Mouse (Mus musculus) hindbrain, embryonic 16.5 days (tissue): Measurements from ENCODE around the gene Golm1. TPM values are rescaled to one million over a fixed set of nuclear protein-coding genes. Genes with fewer than 3 reads are reported as not detected.
"Not testable (repeated sequence)": the region's sequence is repeated elsewhere in the genome, so short reads cannot be mapped to it uniquely, and the experiment has no call there.

ENCODE experiments used
- ATAC-seq: fragments of 200-750 bp; cut with Nextera tagmentation; 2 replicates; pipeline ENCODE4 v1.8.0; 2017; ENCODE audit warnings: moderate TSS enrichment, moderate library complexity
- H3K27ac ChIP-seq: fragments of 300-500 bp; sonication (generic); 2 replicates; pipeline ENCODE4 v1.5.1; 2014; ENCODE audit warnings: low read depth, mild to moderate bottlenecking, control low read depth, low read length, moderate library complexity
- H3K27me3 ChIP-seq: fragments of 300-500 bp; sonication (generic); replicated peaks from 2 replicates; pipeline ENCODE4 v1.6.1; 2014; ENCODE audit warnings: low read length; ENCODE audit not compliant: control insufficient read depth, insufficient read depth
- H3K36me3 ChIP-seq: fragments of 300-500 bp; sonication (generic); 2 replicates; pipeline ENCODE4 v1.6.1; 2014; ENCODE audit warnings: mild to moderate bottlenecking, low read length, moderate library complexity, mixed read lengths; ENCODE audit not compliant: control insufficient read depth, insufficient read depth
- H3K4me1 ChIP-seq: fragments of 300-500 bp; sonication (generic); 2 replicates; pipeline ENCODE4 v1.6.1; 2014; ENCODE audit warnings: low read depth, low read length; ENCODE audit not compliant: control insufficient read depth, insufficient read depth
- H3K4me2 ChIP-seq: fragments of 300-500 bp; sonication (generic); 2 replicates; pipeline ENCODE4 v1.6.1; 2014; ENCODE audit warnings: mild to moderate bottlenecking, low read length, control low read depth, moderate library complexity
- H3K4me3 ChIP-seq: fragments of 300-500 bp; sonication (generic); 2 replicates; pipeline ENCODE4 v1.5.1; 2014; ENCODE audit warnings: mild to moderate bottlenecking, low read length, control low read depth, moderate library complexity
- H3K9ac ChIP-seq: fragments of 300-500 bp; sonication (generic); 2 replicates; pipeline ENCODE4 v1.6.1; 2014; ENCODE audit warnings: low read depth, mild to moderate bottlenecking, control low read depth, low read length, moderate library complexity
- H3K9me3 ChIP-seq: fragments of 300-500 bp; sonication (generic); 2 replicates; pipeline ENCODE4 v1.6.1; 2014; ENCODE audit warnings: mild to moderate bottlenecking, low read length, moderate library complexity; ENCODE audit not compliant: control insufficient read depth
- WGBS: fragments of 180-500 bp; shearing (Covaris S2); extraction: QIAGEN DNeasy Blood & Tissue Kit; methylation state at CpG from one replicate; pipeline ENCODE4 v1.1.7; 2014; 5-methylcytosine and 5-hydroxymethylcytosine counted together
- polyA plus RNA-seq: library from polyadenylated mRNA; unstranded; fragments of >200 nt; fragmentation: Nextera tagmentation; extraction: Ambion mirVana; gene quantifications from 2 replicates; pipeline ENCODE4 v1.2.1, GENCODE M21; 2015

Golm1 gene
- polyA plus RNA-seq, 1 experiment from 2014 or later, result 21.0 TPM

- H3K9me3 ChIP-seq, H3K4me2 ChIP-seq, H3K27ac ChIP-seq, H3K4me3 ChIP-seq, H3K9ac ChIP-seq, H3K4me1 ChIP-seq, H3K36me3 ChIP-seq, ATAC-seq, H3K27me3 ChIP-seq: not testable (repeated sequence)
- WGBS, result 70% methylated on average over 1 of the region's 1 CpGs
These were observed 24.5 kb upstream of the Golm1 start for GRCm38 (mm10) chr13:59700137-59700536.

- H3K4me3 ChIP-seq, result no peak overlapping the region
- no peak for ATAC-seq
- WGBS, result 90% methylated on average over 8 of the region's 8 CpGs
- H3K4me1 ChIP-seq, result no peaks in the 10 kb centered on the region
- no peaks in the 10 kb centered on the region for H3K27me3 ChIP-seq
- H3K4me2 ChIP-seq, result no peak overlapping the region
- H3K27ac ChIP-seq, result no peak overlapping the region
- H3K9me3 ChIP-seq, result no peaks in the 10 kb centered on the region
- no peak overlapping the region for H3K9ac ChIP-seq
- H3K36me3 ChIP-seq, result no peaks in the 10 kb centered on the region
These were observed 23.5 kb upstream of the Golm1 start for GRCm38 (mm10) chr13:59699131-59699530.

- Histone ChIP-seq H3K4me2 (no peak overlapping the region), H3K4me1 (no peaks in the 10 kb centered on the region), H3K9ac (no peak overlapping the region), H3K4me3 (no peak overlapping the region), H3K36me3 (no peaks in the 10 kb centered on the region), H3K9me3 (no peaks in the 10 kb centered on the region), H3K27me3 (no peaks in the 10 kb centered on the region), H3K27ac (no peak overlapping the region)
- WGBS, result 91% methylated on average over 7 of the region's 7 CpGs
- no peak for ATAC-seq
These were observed 20.2 kb upstream of the Golm1 start for GRCm38 (mm10) chr13:59695781-59696180.

GRCm38 (mm10) chr13:59694008-59694407, 18.4 kb upstream of the Golm1 start, which contains the start of gene 4921517D22Rik:
TSS of gene 4921517D22Rik (minus strand) at chr13:59694108.
- 84% methylated on average over 3 of the region's 3 CpGs for WGBS
- no peaks in the 10 kb centered on the region for H3K4me1 ChIP-seq

GRCm38 (mm10) chr13:59691478-59691877, 15.9 kb upstream of the Golm1 start:
- H3K4me1 ChIP-seq, result no peaks in the 10 kb centered on the region
- no peak overlapping the region for H3K9ac ChIP-seq
- no peaks in the 10 kb centered on the region for H3K27me3 ChIP-seq
- no peaks in the 10 kb centered on the region for H3K9me3 ChIP-seq
- 15% methylated on average over 10 of the region's 10 CpGs for WGBS
- no peak overlapping the region for H3K4me2 ChIP-seq
- no peaks in the 10 kb centered on the region for H3K36me3 ChIP-seq
- ATAC-seq, result no peak
- H3K4me3 ChIP-seq, result no peak overlapping the region
- H3K27ac ChIP-seq, result no peak overlapping the region

More at GRCm38 (mm10) chr13:59694008-59694407, 18.4 kb upstream of the Golm1 start, which contains the start of gene 4921517D22Rik:
- H3K36me3 ChIP-seq, result no peaks in the 10 kb centered on the region
- H3K9me3 ChIP-seq, result no peaks in the 10 kb centered on the region
- H3K4me2 ChIP-seq, result no peak within 1 kb of the TSS
- H3K4me3 ChIP-seq, result no peak within 1 kb of the TSS
- no peak for ATAC-seq
- no peak within 1 kb of the TSS for H3K27ac ChIP-seq
- no peak within 1 kb of the TSS for H3K9ac ChIP-seq
- H3K27me3 ChIP-seq, result no peaks in the 10 kb centered on the region

GRCm38 (mm10) chr13:59690576-59690975, 15.0 kb upstream of the Golm1 start:
- 80% methylated on average over 7 of the region's 7 CpGs for WGBS
- no peak for ATAC-seq

GRCm38 (mm10) chr13:59689843-59690242, 14.2 kb upstream of the Golm1 start:
- no peaks in the 10 kb centered on the region for H3K27me3 ChIP-seq
- no peaks in the 10 kb centered on the region for H3K4me1 ChIP-seq
- 95% methylated on average over 3 of the region's 3 CpGs for WGBS
- H3K9ac ChIP-seq, result no peak overlapping the region
- no peaks in the 10 kb centered on the region for H3K9me3 ChIP-seq
- H3K36me3 ChIP-seq, result no peaks in the 10 kb centered on the region
- no peak overlapping the region for H3K4me3 ChIP-seq
- no peak for ATAC-seq
- no peak overlapping the region for H3K27ac ChIP-seq
- H3K4me2 ChIP-seq, result no peak overlapping the region

More at GRCm38 (mm10) chr13:59690576-59690975, 15.0 kb upstream of the Golm1 start:
- no peak overlapping the region for H3K27ac ChIP-seq
- no peak overlapping the region for H3K4me3 ChIP-seq
- H3K4me1 ChIP-seq, result no peaks in the 10 kb centered on the region
- H3K9me3 ChIP-seq, result no peaks in the 10 kb centered on the region
- H3K36me3 ChIP-seq, result no peaks in the 10 kb centered on the region
- H3K9ac ChIP-seq, result no peak overlapping the region
- H3K4me2 ChIP-seq, result no peak overlapping the region
- H3K27me3 ChIP-seq, result no peaks in the 10 kb centered on the region

- ATAC-seq, result no peak
- no peaks in the 10 kb centered on the region for H3K36me3 ChIP-seq
- H3K4me2 ChIP-seq, result no peak overlapping the region
- H3K9ac ChIP-seq, result no peak overlapping the region
- no peaks in the 10 kb centered on the region for H3K9me3 ChIP-seq
- H3K4me1 ChIP-seq, result no peaks in the 10 kb centered on the region
- H3K27ac ChIP-seq, result no peak overlapping the region
- H3K4me3 ChIP-seq, result no peak overlapping the region
- H3K27me3 ChIP-seq, result no peaks in the 10 kb centered on the region
- WGBS, result 92% methylated on average over 9 of the region's 9 CpGs
These were observed 13.7 kb upstream of the Golm1 start for GRCm38 (mm10) chr13:59689313-59689712.

- WGBS, result 61% methylated on average over 13 of the region's 13 CpGs
- no peak overlapping the region for H3K4me2 ChIP-seq
- ATAC-seq, result no peak
These were observed 12.7 kb upstream of the Golm1 start for GRCm38 (mm10) chr13:59688338-59688770.

GRCm38 (mm10) chr13:59685236-59685635, 9.6 kb upstream of the Golm1 start:
- H3K36me3 ChIP-seq, result no peaks in the 10 kb centered on the region
- H3K9ac ChIP-seq, result no peak overlapping the region
- H3K4me2 ChIP-seq, result no peak overlapping the region
- H3K27ac ChIP-seq, result no peak overlapping the region
- H3K9me3 ChIP-seq, result no peaks in the 10 kb centered on the region
- 78% methylated on average over 3 of the region's 3 CpGs for WGBS
- H3K4me3 ChIP-seq, result no peak overlapping the region
- ATAC-seq, result no peak
- no peaks in the 10 kb centered on the region for H3K27me3 ChIP-seq
- H3K4me1 ChIP-seq, result no peaks in the 10 kb centered on the region

More at GRCm38 (mm10) chr13:59688338-59688770, 12.7 kb upstream of the Golm1 start:
- Histone ChIP-seq H3K9me3 (no peaks in the 10 kb centered on the region), H3K4me1 (no peaks in the 10 kb centered on the region), H3K27ac (no peak overlapping the region), H3K27me3 (no peaks in the 10 kb centered on the region), H3K4me3 (no peak overlapping the region), H3K36me3 (no peaks in the 10 kb centered on the region), H3K9ac (no peak overlapping the region)
